Mouse (Mus musculus): ENCODE measurements around the gene Cd2bp2. TPM values are rescaled to one million over a fixed set of nuclear protein-coding genes. Genes with fewer than 3 reads are reported as not detected.
A peak's percentile ranks its signal among the peaks of the same experiment; 100 is the strongest.

Cd2bp2 gene
- 19.6 and 27.8 TPM in 2 replicates for polyA plus RNA-seq (2012; rRNA removed)

DNA sequence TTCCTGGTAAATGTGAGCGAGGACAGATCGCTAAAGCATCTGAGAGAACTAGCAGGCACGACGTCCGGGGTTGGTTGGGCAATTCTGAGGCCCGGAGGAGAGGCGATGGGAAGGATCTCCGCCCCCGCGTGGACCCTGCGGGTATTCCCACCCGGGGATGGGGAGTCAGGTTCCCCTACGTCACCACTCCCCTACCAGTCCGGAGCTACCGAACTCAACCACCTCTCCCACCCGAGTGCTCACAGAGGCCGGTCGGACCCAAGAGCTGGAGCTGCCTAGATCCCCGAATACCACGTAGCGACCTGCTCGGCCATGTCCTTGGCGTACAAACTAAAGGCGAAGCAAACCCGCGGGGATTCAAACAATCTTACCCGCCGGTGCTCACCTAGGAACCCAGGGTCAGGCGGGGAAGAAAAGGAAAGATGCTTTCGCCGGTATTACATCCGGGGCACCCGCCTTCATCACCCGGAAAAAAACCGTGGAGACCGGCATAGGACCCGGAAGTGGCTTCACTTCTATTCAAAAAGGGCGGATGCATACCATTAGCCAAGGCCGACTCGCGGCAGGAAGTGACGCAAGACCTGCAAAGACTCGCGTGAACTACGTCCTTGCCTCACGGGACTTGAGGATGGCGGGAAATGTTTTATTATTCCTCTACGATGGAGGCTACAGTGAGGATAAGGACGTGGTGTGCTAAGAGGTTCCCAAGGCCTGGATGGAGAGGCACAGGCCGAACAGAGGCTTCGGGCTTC, at the start of gene Cd2bp2:
Cd2bp2 (minus strand) TSS at position 507 of the 752 bp plus-strand sequence.
- peaks cover 4% of the 10 kb centered on the region; the same call in 1 of the 2 replicates for H3K36me3 ChIP-seq (ENCODE audit: control insufficient read depth, insufficient read depth, low read length)
- peak within 1 kb of the TSS; percentile 96 for H3K4me3 ChIP-seq (ENCODE audit: control insufficient read depth, low read depth, low read length)
- TF ChIP-seq CTCF (IDR thresholded peaks at IDR 0.05; ENCODE audit: control insufficient read depth, insufficient read depth, insufficient replicate concordance, low read depth, low read length) = peak; percentile 12; the same call in 1 of the 2 replicates
- TF ChIP-seq POLR2A (IDR thresholded peaks at IDR 0.05; ENCODE audit: control insufficient read depth, low read depth, low read length) = peak; percentile 53; the same call in 1 of the 2 replicates
- H3K4me1 ChIP-seq (ENCODE audit: control insufficient read depth, insufficient read depth, low read length) = peaks cover 10% of the 10 kb centered on the region
- H3K27me3 ChIP-seq (ENCODE audit: control insufficient read depth, insufficient read depth, low read length) = no peaks in the 10 kb centered on the region
- peak within 1 kb of the TSS; percentile 95 for H3K27ac ChIP-seq (ENCODE audit: control insufficient read depth, insufficient read depth, low read depth, low read length)

DNA sequence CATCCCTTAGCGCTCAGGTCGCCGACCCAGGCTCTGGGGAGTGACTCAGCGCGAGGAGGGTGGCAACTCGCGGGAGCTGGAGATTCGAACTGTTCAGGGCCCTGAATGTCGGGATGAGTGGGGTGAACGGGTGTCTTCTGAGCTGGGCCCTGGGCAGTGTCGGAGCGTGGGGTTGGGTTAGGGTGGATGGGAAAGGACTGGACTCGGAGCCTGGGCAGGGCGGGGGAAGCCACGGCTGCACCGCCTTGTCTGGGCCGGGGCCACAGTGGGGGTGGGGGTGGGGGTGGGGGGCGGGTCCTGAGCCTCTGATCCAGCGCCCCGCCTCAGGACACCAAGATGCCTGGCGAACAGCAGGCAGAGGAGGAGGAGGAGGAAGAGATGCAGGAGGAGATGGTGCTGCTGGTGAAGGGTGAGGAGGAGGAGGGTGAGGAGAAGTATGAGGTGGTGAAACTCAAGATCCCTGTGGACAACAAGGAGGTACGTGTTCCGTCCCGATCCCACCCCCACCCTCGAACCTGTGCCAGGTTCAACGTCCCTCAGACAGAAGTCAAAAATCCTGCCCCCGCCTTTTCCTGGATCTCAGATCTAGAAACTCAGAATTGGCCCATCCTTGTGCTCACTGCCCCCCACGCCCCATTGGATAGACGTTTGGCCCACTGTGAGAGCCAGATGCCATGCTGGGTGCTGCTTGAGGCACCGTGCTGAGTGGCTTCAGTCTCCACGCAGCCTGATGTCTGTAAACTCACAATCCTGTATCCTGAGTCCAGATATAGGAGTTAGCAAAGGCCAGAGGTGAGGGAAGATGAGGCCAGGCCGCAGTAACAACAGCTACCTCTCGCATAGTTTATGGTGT, 49.0 kb upstream of the Cd2bp2 start:
- peaks cover 11% of the 10 kb centered on the region for H3K4me1 ChIP-seq (ENCODE audit: control insufficient read depth, insufficient read depth, low read length)
- TF ChIP-seq POLR2A (IDR thresholded peaks at IDR 0.05; ENCODE audit: control insufficient read depth, low read depth, low read length) = no peak
- TF ChIP-seq CTCF (IDR thresholded peaks at IDR 0.05; ENCODE audit: control insufficient read depth, insufficient read depth, insufficient replicate concordance, low read depth, low read length) = no peak
- H3K27ac ChIP-seq (ENCODE audit: control insufficient read depth, insufficient read depth, low read depth, low read length) = peak overlapping the region; percentile 90
- H3K27me3 ChIP-seq (ENCODE audit: control insufficient read depth, insufficient read depth, low read length) = no peaks in the 10 kb centered on the region
- H3K4me3 ChIP-seq (ENCODE audit: control insufficient read depth, low read depth, low read length) = peak overlapping the region; percentile 81
- H3K36me3 ChIP-seq (ENCODE audit: control insufficient read depth, insufficient read depth, low read length) = no peaks in the 10 kb centered on the region; the same call in 1 of the 2 replicates

DNA sequence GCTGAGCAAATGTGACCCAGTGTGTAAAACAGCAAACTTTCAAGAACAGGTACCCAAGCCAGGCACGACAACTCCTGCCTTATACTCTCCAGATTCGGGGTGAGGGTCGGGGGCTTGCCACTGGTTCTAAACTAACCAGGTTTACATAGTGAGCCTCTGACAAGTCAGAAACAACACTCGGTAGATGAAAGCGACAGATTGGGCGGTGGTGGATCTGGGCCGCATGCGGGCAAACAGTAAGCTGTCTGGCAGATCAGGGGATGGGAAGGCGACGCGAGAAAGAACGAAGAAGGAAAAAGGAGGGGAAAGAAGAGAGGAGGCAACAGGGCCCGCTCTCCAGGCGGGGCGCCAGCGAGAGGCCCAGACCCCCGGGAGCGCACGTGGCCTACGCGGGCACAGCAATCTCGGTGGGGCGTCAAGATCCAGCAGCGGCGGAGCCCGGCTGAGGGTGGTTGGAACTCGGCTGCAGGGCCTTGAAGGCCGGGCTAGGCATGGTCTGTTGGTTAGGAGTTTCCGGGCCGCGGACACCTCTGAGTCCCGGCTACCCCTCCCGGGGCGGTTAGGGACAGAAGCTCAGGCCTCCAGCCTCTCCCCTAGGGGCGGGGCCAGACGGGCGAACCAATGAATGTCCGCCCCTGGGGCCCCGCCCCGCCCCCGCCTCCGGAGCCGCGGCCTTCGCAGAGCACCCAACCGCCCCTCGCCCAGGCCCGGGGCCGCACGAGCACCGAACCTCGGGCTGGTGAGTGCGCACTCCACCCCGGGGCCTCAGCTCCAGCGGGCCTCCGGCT, 48.2 kb upstream of the Cd2bp2 start, which contains the start of gene Zfp771:
Zfp771 (plus strand) TSS at position 405 of the 788 bp plus-strand sequence.
- Histone ChIP-seq H3K27ac (ENCODE audit: control insufficient read depth, insufficient read depth, low read depth, low read length) (peak within 1 kb of the TSS; percentile 90), H3K36me3 (ENCODE audit: control insufficient read depth, insufficient read depth, low read length) (no peaks in the 10 kb centered on the region), H3K4me3 (ENCODE audit: control insufficient read depth, low read depth, low read length) (peak within 1 kb of the TSS; percentile 83), H3K4me1 (ENCODE audit: control insufficient read depth, insufficient read depth, low read length) (peaks cover 11% of the 10 kb centered on the region), H3K27me3 (ENCODE audit: control insufficient read depth, insufficient read depth, low read length) (no peaks in the 10 kb centered on the region)
- TF ChIP-seq CTCF (IDR thresholded peaks at IDR 0.05; ENCODE audit: control insufficient read depth, insufficient read depth, insufficient replicate concordance, low read depth, low read length) (no peak), POLR2A (IDR thresholded peaks at IDR 0.05; ENCODE audit: control insufficient read depth, low read depth, low read length) (peak; percentile 79)

DNA sequence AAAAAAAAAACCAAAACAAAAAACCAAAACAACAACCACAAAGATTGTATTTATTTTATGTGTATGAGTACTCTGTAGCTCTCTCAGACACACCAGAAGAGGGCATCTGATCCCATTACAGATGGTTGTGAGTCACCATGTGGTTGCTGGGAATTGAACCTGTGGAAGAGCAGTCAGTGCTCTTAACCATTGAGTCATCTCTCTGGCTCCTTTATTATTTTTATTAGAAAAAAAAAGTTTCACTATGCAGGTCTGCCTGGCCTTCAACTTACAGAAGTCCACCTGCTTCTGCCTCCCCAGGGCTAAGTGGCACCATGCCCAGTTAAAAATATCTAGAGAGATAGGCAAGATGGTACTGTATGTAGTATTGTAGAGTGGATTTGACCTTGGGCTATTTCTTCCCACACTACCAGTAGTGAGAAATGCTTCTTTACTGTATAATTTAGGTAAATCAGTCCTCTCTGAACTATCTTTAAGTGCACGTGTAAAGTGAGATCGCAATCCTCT, 47.6 kb upstream of the Cd2bp2 start:
- Histone ChIP-seq H3K27me3 (ENCODE audit: control insufficient read depth, insufficient read depth, low read length) (no peaks in the 10 kb centered on the region), H3K27ac (ENCODE audit: control insufficient read depth, insufficient read depth, low read depth, low read length) (peak overlapping the region; percentile 87), H3K4me1 (ENCODE audit: control insufficient read depth, insufficient read depth, low read length) (peaks cover 11% of the 10 kb centered on the region), H3K4me3 (ENCODE audit: control insufficient read depth, low read depth, low read length) (peak overlapping the region; percentile 83), H3K36me3 (ENCODE audit: control insufficient read depth, insufficient read depth, low read length) (no peaks in the 10 kb centered on the region)
- TF ChIP-seq POLR2A (IDR thresholded peaks at IDR 0.05; ENCODE audit: control insufficient read depth, low read depth, low read length) = no peak
- no peak for TF ChIP-seq CTCF (IDR thresholded peaks at IDR 0.05; ENCODE audit: control insufficient read depth, insufficient read depth, insufficient replicate concordance, low read depth, low read length)

DNA sequence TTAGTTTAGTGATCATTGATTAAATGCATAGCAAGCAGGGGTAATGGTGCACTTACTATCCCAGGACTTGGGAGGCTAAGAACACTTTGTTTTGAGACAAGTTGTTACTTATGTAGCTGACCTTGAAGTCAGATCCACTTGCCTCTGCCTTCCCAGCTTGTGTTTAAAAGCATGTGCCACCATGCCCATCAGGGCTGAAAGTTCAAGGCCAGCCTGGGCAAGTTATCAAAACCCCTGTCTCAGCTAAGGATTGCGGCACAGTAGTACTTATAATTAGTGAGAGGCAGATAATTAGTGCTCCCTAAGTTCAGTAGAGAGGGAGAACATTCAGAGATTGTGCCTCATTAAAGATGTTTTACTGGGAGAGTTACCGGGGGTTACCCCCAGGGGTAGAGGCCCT, 38.9 kb upstream of the Cd2bp2 start:
- Histone ChIP-seq H3K4me3 (ENCODE audit: control insufficient read depth, low read depth, low read length) (no peak overlapping the region), H3K4me1 (ENCODE audit: control insufficient read depth, insufficient read depth, low read length) (peaks cover 4% of the 10 kb centered on the region), H3K27me3 (ENCODE audit: control insufficient read depth, insufficient read depth, low read length) (no peaks in the 10 kb centered on the region), H3K27ac (ENCODE audit: control insufficient read depth, insufficient read depth, low read depth, low read length) (no peak overlapping the region), H3K36me3 (ENCODE audit: control insufficient read depth, insufficient read depth, low read length) (no peaks in the 10 kb centered on the region)
- no peak for TF ChIP-seq POLR2A (IDR thresholded peaks at IDR 0.05; ENCODE audit: control insufficient read depth, low read depth, low read length)
- no peak for TF ChIP-seq CTCF (IDR thresholded peaks at IDR 0.05; ENCODE audit: control insufficient read depth, insufficient read depth, insufficient replicate concordance, low read depth, low read length)

DNA sequence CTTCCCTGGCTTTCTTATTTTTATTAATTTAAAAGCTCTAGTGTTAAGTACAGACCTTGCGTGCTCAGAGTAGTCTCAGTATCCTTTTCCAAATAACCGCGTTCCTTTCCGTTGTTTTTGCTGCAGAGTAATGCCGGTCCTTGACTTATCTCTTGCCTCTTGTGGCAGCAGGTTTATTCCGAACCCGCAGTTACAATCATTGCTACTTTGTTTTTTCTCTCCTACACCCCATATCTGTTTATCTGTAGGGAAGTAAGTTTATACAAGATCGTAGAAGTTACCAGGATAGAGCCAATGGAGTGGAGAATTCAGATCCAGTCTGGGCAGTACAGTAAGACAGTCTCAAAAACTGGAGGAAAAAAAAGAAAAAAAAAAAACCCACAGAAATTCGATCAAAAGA, 37.9 kb upstream of the Cd2bp2 start:
- H3K4me3 ChIP-seq (ENCODE audit: control insufficient read depth, low read depth, low read length) = peak overlapping the region; percentile 92
- H3K4me1 ChIP-seq (ENCODE audit: control insufficient read depth, insufficient read depth, low read length) = peaks cover 4% of the 10 kb centered on the region
- H3K36me3 ChIP-seq (ENCODE audit: control insufficient read depth, insufficient read depth, low read length) = no peaks in the 10 kb centered on the region
- H3K27me3 ChIP-seq (ENCODE audit: control insufficient read depth, insufficient read depth, low read length) = no peaks in the 10 kb centered on the region
- no peak overlapping the region for H3K27ac ChIP-seq (ENCODE audit: control insufficient read depth, insufficient read depth, low read depth, low read length)
- no peak for TF ChIP-seq POLR2A (IDR thresholded peaks at IDR 0.05; ENCODE audit: control insufficient read depth, low read depth, low read length)
- no peak for TF ChIP-seq CTCF (IDR thresholded peaks at IDR 0.05; ENCODE audit: control insufficient read depth, insufficient read depth, insufficient replicate concordance, low read depth, low read length)
